Mouse (Mus musculus): Measurements from ENCODE around the gene Mphosph9. TPM values are rescaled to one million over a fixed set of nuclear protein-coding genes. Genes with fewer than 3 reads are reported as not detected.

Mphosph9 gene
- polyA plus RNA-seq, 1 experiment, result 7.1 TPM

GRCm38 (mm10) chr5:124359641-124360040 lies 31.9 kb upstream of the Mphosph9 start:
- no peak overlapping the region for H3K4me3 ChIP-seq (replicated peaks; ENCODE audit: control insufficient read depth, low read depth, low read length)
- 89% methylated on average over 2 of the region's 2 CpGs for WGBS
- TF ChIP-seq POLR2A (IDR thresholded peaks at IDR 0.05; ENCODE audit: borderline replicate concordance, control insufficient read depth, low read depth, low read length), result no peak
- no peak for TF ChIP-seq CTCF (IDR thresholded peaks at IDR 0.05; ENCODE audit: control insufficient read depth, insufficient read depth, low read length)
- no peaks in the 10 kb centered on the region for H3K4me1 ChIP-seq (ENCODE audit: control insufficient read depth, insufficient read depth, low read length)
- H3K27ac ChIP-seq (ENCODE audit: control insufficient read depth, insufficient read depth, low read depth, low read length, poor library complexity), result no peak overlapping the region

- WGBS, result 59% methylated on average over 3 of the region's 3 CpGs
- H3K4me3 ChIP-seq (replicated peaks; ENCODE audit: control insufficient read depth, low read depth, low read length), result no peak overlapping the region
- H3K27ac ChIP-seq (ENCODE audit: control insufficient read depth, insufficient read depth, low read depth, low read length, poor library complexity), result no peak overlapping the region
- TF ChIP-seq POLR2A (IDR thresholded peaks at IDR 0.05; ENCODE audit: borderline replicate concordance, control insufficient read depth, low read depth, low read length) (no peak), CTCF (IDR thresholded peaks at IDR 0.05; ENCODE audit: control insufficient read depth, insufficient read depth, low read length) (no peak)
- peaks cover 2% of the 10 kb centered on the region; the same call in 1 of the 2 replicates for H3K4me1 ChIP-seq (ENCODE audit: control insufficient read depth, insufficient read depth, low read length)
Measured at GRCm38 (mm10) chr5:124356695-124357094, 28.9 kb upstream of the Mphosph9 start.

DNA sequence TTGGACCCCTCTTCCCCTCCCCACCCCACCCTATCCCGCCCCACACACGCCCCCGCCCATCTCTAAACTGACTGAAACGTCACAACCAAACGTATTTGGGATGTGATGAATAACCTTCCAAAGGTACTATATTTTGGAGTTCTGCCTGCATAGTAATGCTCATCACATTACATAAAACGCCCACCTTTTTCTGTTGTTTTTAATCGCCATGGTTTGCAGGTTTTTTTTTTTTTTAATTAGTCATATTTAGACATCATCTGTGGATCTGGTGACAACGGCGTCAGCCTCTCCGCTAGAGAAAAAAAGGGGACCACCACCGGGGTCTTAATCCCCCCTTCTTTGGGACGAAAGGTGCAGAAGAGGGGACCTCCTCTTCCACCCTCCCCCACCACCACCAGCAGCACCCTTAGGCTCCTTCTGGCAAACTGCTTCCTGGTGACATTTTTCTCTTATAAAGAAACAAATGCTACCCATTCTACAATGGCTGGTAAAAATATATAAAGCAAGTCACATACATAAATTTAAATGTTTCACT lies 27.7 kb upstream of the Mphosph9 start:
- no peak overlapping the region for H3K4me3 ChIP-seq (replicated peaks; ENCODE audit: control insufficient read depth, low read depth, low read length)
- H3K27ac ChIP-seq (ENCODE audit: control insufficient read depth, insufficient read depth, low read depth, low read length, poor library complexity), result no peak overlapping the region
- TF ChIP-seq POLR2A (IDR thresholded peaks at IDR 0.05; ENCODE audit: borderline replicate concordance, control insufficient read depth, low read depth, low read length), result no peak
- no peak for TF ChIP-seq CTCF (IDR thresholded peaks at IDR 0.05; ENCODE audit: control insufficient read depth, insufficient read depth, low read length)
- WGBS, result 13% methylated on average over 12 of the region's 12 CpGs
- H3K4me1 ChIP-seq (ENCODE audit: control insufficient read depth, insufficient read depth, low read length), result peaks cover 3% of the 10 kb centered on the region

GRCm38 (mm10) chr5:124354574-124355424 lies 27.0 kb upstream of the Mphosph9 start:
- Histone ChIP-seq H3K4me1 (ENCODE audit: control insufficient read depth, insufficient read depth, low read length) (peaks cover 3% of the 10 kb centered on the region), H3K27ac (ENCODE audit: control insufficient read depth, insufficient read depth, low read depth, low read length, poor library complexity) (peak overlapping the region; percentile 34; the same call in 1 of the 2 replicates), H3K4me3 (replicated peaks; ENCODE audit: control insufficient read depth, low read depth, low read length) (peak overlapping the region; percentile 50)
- WGBS, result 3% methylated on average over 55 of the region's 60 CpGs
- no peak for TF ChIP-seq POLR2A (IDR thresholded peaks at IDR 0.05; ENCODE audit: borderline replicate concordance, control insufficient read depth, low read depth, low read length)
- TF ChIP-seq CTCF (IDR thresholded peaks at IDR 0.05; ENCODE audit: control insufficient read depth, insufficient read depth, low read length), result no peak

DNA sequence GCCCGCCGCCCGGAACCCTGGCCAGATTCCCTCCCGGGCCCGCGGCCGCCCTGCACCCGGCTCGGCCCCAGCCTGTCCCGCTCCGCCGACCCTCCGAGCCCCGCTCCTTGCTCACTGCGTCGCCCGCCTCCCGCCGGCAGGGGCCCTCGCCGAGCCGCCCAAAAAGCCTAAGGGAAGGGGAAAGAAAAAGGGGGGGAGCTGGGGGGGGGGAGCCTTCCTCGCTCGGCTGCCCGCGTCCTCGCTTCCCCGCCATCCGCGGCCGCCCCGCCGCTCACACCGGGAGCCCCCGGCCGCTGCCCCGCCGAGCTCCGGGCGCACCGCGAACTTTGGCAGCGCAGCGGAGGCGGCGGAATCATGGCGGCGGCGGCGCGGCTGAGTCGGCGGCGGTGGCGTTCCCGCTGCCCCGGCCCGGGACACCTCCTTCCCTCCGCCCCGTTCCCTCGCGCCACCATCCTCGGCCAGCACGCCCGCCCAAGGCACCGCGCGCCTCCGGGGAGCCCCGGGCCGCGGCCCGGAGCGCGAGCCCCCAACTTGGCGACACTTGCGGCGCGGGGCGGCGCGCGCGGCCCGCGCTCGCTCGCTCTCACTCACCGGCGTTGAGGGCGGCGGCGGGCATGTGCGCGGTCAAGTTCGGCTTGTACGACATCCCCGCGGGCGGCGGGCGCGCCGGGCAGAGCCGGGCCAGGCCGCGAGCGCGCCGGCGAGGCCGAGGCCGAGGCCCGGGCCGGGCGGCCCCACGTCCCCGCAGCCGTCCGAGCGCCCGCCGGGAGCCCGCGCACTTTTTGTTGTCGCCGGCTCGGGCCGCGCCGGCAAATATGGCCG lies 26.2 kb upstream of the Mphosph9 start:
- peak; percentile 34; the same call in 1 of the 2 replicates for TF ChIP-seq CTCF (IDR thresholded peaks at IDR 0.05; ENCODE audit: control insufficient read depth, insufficient read depth, low read length)
- TF ChIP-seq POLR2A (IDR thresholded peaks at IDR 0.05; ENCODE audit: borderline replicate concordance, control insufficient read depth, low read depth, low read length), result peak; percentile 16; the same call in 1 of the 2 replicates
- under 1% methylated on average over 103 of the region's 132 CpGs for WGBS
- Histone ChIP-seq H3K4me3 (replicated peaks; ENCODE audit: control insufficient read depth, low read depth, low read length) (peak overlapping the region; percentile 66), H3K27ac (ENCODE audit: control insufficient read depth, insufficient read depth, low read depth, low read length, poor library complexity) (peak overlapping the region; percentile 91), H3K4me1 (ENCODE audit: control insufficient read depth, insufficient read depth, low read length) (peaks cover 3% of the 10 kb centered on the region)

DNA sequence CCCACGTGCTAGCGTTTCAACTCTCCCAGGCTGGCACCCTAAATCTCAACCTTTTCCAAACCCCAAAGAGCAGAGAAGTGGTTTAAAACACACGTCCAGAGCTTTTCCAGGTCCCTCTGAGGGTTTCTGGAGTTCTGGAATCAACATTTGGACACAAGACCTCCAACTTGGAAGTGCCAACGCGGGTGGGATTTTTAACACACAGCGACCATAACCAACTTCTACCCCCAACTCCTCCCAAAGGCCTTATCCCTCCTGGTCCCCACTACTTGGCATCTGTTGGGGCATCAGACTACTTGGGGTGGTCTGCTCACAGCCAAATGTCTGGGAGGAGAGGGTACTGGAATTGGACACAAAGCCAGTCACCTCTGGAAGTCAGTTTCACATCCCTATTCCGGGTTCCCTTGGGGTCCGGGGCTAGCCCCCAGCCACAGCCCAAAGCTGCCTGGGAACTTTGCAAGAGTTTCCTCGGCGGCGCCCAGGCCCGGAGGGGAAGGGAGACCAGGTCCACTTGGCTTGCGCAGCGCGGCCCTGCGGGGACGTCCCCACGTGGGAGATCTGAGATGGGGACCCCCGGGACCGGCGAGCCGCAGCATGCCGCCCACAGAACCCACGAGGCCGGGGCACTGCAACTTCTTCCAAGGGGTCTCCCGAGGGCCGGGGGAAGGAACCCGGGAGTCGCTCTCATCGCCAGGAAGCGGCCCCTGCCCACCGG lies 25.4 kb upstream of the Mphosph9 start:
- TF ChIP-seq CTCF (IDR thresholded peaks at IDR 0.05; ENCODE audit: control insufficient read depth, insufficient read depth, low read length), result no peak
- TF ChIP-seq POLR2A (IDR thresholded peaks at IDR 0.05; ENCODE audit: borderline replicate concordance, control insufficient read depth, low read depth, low read length), result no peak
- peaks cover 3% of the 10 kb centered on the region for H3K4me1 ChIP-seq (ENCODE audit: control insufficient read depth, insufficient read depth, low read length)

GRCm38 (mm10) chr5:124352141-124352920 lies 24.6 kb upstream of the Mphosph9 start:
- Histone ChIP-seq H3K4me1 (ENCODE audit: control insufficient read depth, insufficient read depth, low read length) (peaks cover 3% of the 10 kb centered on the region), H3K4me3 (replicated peaks; ENCODE audit: control insufficient read depth, low read depth, low read length) (peak overlapping the region; percentile 57), H3K27ac (ENCODE audit: control insufficient read depth, insufficient read depth, low read depth, low read length, poor library complexity) (peak overlapping the region; percentile 36)
- TF ChIP-seq CTCF (IDR thresholded peaks at IDR 0.05; ENCODE audit: control insufficient read depth, insufficient read depth, low read length) (no peak), POLR2A (IDR thresholded peaks at IDR 0.05; ENCODE audit: borderline replicate concordance, control insufficient read depth, low read depth, low read length) (no peak; the same call in 1 of the 2 replicates)
- WGBS, result 4% methylated on average over 30 of the region's 30 CpGs

More for the DNA sequence above, 25.4 kb upstream of the Mphosph9 start:
- whole genome bisulfite sequencing, result under 1% methylated on average over 32 of the region's 32 CpGs
- Histone ChIP-seq H3K27ac (ENCODE audit: control insufficient read depth, insufficient read depth, low read depth, low read length, poor library complexity) (peak overlapping the region; percentile 91), H3K4me3 (replicated peaks; ENCODE audit: control insufficient read depth, low read depth, low read length) (peak overlapping the region; percentile 66)

Data from bone marrow, adult 2 months (tissue).